Mouse (Mus musculus) layer of hippocampus, adult 18-20 months (tissue): ENCODE measurements around the gene Runx1. TPM values are rescaled to one million over a fixed set of nuclear protein-coding genes. Genes with fewer than 3 reads are reported as not detected.

Source experiments
- DNase-seq, 2 experiments: peaks; one replicate each; pipeline ENCODE4 v3.0.0; 2022; ENCODE audit warnings: low spot score in 2 of 2
- total RNA-seq, 2 experiments: library from RNA; stranded (reverse); gene quantifications; 2 replicates each; pipeline ENCODE4 v1.2.3; 2021

The Runx1 gene
- total RNA-seq, 2 experiments from 2014 or later: 1.3 to 2.1 TPM

DNA sequence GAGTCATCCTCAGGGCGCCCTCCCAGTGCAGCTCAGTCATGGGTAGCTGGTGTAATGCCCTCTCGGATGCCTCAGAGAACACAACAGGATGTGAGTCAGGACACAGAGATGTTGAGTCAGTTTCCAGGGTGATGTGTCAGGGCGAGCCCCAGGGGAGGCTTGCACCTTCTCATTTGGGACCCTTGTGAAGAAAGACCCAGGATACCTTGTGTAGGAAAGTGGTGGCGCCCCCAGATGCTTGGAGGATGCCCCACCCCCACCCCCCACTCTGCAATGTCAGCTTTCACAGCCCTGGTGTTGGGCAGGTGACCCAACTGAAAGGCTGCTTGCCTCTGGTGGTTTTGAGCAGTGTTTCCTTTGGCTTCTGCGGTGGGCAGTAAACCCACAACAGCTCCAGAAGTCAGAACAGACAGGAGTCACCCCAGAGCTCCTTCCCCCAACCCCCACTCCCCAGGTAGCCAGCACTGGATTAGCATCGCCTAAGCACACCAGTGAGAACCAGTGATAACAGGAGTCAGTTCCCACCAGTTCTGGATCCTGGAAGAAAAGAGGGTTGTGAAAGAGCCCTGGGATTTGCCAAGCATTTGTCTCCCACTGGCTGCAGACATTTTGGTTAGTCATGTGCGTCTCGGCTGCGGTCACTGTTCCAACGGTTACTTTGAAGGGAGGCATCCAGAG, 205.0 kb downstream of the Runx1 start:
- DNase-seq: no peak

DNA sequence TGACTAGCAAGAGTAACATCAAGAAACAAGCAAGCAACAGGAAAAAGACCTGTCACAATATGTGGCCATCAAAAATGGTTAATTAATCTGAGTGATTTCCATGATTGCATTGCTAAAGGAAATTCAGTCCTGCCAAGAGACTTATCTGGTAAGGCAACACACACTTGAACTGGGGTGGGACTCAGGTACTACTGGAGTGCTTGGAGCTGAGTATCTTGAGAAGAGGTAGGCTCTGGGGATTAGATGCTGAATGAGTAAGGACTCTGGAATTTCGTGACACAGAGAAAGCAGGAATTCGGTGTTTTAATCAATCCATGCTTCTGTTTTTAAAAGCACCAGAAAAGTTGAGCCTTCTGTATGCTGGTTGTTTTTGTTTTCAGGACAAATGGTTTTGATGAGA, 209.1 kb downstream of the Runx1 start:
- DNase-seq: no peak

DNA sequence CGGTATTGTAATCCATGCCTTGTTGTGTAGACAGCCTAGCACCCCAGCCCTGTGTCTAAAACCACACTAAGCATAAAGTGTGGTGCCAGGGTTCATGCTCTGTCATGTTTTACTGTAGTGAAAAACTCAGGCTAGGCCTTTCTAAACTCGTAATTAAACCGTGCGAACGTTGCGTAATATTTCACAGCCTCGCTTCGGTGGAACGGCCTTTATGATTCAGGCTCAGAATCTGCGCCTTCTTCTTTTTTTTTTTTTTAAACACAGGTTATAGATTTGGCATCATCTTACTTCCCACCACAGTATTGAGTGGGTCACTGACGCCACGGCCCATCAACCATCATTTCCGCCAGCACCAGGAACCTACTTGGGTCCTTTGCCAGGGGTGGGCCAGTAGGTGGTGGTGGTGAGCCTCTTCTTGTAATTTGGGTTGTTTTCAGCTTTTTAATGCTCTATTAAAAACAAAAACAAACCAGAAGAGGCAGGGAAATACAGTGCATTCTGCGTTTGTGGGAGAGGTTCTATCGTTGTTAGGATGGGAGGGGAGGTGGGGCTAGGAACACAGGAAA, 210.6 kb downstream of the Runx1 start:
- no peak for DNase-seq

DNA sequence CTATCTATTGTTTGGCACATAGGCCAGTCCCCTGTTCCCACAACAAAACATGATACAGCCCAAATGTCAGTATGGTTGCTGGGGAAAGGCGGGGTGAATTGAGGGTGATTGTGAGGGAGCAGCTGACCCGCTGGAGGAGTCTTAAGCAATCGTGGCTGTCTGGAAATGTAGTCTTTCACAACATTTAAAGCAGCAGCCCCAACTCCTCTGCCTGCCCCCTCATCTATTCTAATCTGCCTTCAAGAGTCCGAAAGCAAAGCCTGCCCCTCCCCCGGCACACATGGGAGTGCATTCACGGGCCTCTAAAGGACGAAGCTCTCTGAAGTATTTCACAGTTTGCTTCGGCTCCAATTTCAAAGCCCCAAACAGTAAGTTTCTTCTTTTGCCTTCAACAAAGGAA, 213.4 kb downstream of the Runx1 start:
- no peak for DNase-seq

DNA sequence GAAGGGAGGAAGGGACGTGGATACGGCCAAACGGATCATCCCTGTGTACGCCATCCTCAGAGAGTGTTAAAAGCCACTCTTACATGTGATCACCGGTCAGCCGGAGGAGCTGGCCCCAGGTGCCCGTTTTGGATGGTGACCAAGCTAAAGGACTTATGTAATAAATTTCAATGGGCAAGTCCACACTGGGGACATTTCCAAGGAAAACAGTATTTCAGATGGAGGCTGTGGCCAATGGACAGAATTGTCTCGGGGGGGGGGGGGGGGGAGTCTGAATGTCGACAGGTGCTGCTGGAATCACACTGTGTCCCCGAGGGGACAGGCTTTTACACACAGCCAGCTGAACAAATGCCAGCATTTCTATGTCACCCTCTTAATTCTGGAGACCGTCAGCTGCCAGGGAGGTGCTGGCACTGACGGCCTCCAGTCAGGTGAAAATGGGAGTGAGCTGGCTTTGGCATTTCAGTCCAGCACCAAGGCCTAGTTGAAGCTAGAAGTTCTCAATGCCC, 214.3 kb downstream of the Runx1 start:
- DNase-seq: no peak

DNA sequence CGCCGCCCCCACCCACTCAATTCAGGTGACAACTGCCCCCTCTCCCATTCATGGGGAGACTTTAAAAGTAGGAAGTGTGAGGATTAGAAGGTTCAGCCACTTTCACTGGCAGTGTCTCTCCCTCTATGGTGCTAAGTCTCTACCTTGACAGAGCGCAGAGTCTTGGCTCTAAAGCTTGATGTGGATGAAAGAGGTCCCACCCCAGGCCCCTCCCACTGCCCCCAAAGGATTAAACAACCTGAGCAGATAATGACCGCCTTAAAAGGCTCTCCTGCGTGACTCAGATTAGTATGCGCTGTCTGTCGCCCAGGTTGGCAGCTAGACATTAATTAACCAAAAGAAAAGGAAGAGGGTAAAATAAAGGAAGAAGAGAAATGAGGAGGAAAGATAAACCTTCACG, 215.5 kb downstream of the Runx1 start:
- no peak for DNase-seq

DNA sequence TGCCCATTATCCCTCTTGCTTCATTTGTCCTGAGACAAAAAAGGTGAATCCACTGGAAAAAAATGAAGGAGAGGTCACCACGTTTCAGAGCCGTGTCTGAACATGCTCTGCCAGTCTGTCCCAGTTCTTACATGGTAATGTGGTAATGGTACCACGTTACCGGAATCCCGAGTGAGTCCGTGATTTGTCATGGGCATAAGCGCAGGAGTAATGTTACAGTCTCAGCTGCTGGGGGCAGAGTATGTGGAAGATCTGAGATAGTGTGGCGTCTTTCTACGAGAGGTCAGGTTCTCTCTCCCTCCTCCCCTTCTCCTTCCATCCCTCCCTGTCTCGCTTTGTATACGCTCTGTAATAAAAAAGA, 216.3 kb downstream of the Runx1 start:
- no peak for DNase-seq

DNA sequence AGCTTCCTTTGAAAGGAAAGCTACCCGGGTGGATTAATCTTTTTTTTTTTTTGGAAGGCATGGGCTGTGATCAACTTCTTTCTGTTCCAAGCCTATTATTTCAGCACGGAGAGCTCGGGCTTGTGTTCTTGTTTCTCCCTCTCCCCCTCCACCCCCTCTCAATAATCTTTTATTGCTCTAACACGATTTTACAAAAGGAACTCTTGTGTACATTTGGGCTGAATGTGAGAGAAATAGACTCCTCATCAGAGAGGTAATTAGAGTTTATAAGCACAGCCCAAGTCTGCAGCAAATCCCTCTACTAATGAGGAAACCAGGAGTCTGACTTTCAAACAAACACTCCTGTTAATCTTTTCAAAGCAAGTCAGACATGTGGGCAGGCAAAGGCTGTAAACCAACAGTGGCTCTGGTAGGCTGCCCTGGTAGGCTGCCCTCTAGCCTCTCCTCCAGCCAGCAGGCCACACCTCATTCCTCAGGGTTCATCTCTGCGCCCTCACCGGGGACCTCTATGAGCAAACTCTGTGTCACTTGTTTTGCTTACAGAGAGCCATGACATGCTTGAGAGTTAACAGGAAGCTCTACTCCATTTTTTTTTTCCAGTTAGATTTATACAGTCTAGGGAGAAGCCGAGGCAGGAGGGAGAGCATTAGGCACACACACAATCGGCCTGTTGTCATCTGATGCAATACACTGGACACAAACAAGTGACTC, 216.8 kb downstream of the Runx1 start:
- peak in 1 of 2 experiments; percentile 5 for DNase-seq

DNA sequence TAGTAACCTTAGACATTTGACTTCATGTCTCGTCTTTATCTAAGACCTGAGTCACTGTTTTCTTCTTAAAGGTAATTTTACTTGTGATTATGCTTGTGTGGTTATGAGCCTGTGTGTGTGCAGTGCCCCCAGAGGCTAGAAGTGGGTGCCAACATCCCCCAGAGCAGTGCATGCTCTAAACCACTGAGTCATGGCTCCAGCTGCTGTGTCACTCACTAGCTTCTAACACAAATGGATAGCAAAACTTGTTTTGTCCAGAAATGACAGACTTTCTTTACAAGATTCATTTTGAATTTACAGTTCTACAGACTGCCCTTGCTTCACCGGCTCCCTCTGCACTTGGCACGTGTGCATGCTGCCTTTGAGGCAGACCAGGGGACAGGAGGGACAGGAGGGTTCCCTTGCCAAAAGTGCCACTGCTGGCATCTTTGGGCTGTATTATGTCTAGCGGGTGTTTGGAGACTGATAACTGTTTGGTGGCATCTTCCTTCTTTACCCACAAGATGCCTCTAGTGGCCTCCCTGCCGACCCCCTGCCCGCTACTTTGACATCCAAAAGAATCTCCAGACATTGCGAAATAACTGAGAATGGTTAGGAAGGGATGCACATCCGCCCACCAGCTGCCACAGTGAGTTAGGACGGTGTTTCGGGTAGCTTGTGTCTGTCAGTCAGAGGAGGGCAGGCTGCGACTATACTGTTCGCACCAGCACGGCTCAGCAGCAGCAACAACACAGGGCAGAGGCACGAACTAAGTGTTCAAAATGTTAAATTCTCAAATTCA, 217.6 kb downstream of the Runx1 start:
- DNase-seq: peak in 1 of 2 experiments; percentile 2

DNA sequence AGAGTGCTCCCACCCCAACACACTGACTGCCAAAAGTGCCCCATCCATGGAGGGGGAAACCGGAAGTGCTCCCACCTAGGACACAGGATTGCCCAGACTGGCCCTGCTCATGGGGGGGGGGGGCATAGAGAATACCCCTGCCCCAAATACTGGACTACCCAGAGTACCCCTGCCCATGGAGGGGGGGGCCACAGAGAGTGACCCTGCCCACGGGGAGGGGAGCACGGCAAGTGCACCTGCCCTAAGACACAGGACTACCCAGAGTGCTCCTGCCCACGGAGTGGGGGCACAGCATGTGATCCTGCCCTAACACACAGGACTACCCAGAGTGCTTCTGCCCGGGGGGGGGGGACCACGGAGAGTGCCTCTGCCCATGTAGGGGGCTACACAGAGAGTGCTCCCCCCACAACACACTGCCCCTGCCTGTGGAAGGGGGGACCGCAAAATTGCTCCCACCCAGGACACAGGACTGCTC, 219.4 kb downstream of the Runx1 start:
- no peak for DNase-seq

DNA sequence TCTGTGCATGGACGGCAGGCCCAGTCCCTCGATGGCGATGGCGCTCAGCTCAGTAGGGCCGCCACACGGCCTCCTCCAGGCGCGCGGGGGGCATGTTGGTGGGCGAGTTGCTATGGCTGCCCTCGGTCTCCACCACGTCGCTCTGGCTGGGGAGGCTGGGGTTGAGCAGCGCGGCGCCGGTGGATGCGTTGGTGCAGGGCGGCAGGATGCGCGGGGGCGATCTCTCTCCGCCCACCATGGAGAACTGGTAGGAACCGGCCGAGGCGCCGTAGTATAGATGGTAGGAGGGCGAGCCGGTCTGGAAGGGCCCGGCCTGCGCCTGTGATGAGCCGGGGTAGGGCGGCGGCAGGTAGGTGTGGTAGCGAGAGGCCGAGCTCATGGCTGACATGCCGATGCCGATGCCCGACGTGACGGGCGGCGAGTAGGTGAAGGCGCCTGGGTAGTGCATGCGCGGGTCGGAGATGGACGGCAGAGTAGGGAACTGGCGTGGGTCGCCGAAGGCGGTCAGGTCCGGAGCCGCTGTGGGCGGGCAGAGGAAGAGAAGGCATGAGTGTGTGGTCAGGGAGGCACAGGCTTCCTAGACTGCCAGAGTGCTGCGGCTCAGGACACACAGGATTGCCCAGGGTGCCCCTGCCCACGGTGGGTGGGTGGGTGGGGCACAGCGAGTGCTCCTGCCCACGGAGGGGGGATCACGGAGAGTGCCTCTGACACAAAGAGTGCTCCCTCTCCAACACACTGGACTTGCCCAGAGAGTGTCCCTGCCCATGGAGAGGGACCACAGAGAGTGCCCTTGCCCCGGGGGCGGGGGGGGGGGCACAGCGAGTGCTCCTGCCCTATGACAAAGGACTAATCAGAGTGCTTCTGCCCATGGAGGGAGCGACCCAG, 220.1 kb downstream of the Runx1 start:
- DNase-seq: peak in 1 of 2 experiments; percentile 22

DNA sequence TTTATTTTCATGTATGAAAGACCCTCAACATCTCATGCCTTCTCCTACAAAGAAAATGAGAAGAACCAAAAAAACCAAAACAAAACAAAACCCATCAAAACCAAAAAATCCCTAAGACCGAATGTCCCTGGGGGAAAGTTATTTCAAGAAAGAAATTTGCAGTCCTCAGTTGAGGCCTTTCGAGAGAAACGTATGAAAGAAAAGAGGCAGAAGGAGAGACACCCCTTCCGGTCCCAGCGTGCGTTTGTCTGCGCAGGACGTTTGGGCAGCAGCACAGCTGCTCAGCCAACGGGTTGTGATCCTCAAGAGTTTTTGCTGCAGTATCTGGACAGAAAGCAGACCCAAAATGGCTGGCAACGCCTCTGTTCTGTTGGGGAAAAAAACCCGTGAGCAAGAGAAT, 223.4 kb downstream of the Runx1 start:
- DNase-seq: no peak

DNA sequence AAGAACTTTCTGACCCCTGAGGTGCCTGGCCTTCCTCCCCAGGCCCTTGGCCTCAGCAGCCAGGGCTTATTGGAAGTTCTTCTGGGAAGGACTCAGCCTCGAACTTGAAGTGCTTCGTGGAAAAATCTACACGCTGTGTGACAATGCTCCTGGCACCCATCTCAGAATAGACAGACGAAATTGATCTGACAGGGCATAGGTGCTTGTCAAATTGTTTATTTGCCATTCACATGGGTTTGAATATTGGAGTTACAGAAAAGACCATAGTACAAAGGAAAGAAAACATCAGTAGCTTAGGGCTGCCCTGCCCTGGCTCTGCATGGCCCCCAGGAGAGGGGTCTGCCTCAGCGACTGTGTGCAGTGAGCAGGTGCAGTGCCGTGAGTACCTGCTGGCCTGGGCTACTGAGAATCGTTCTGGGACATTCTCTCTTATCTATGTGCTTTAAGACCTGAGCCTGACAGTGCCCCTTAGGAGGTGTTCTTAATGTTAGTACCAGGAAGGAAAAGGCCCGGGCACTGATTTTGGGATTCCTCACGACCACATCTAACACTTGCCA, 224.6 kb downstream of the Runx1 start:
- no peak for DNase-seq

DNA sequence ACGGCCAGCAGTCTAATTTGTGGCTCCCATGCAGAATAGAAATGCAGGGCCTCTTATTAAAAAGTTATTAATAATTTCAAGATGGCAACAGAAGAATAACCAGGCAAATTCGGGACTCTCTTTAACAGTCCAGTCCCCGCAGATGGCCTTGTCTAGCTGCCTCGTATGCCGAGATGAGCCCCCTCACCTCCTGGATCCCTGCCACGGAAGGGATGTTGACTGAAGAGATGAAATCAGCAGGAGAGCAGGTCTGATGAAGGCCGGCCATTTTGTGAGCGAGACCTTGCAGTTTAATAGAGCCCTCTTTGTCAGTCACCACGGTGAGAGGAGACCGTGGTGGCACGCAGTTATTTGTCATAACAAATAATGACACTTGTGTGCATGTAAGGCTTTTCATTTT, 226.5 kb downstream of the Runx1 start:
- DNase-seq: no peak

DNA sequence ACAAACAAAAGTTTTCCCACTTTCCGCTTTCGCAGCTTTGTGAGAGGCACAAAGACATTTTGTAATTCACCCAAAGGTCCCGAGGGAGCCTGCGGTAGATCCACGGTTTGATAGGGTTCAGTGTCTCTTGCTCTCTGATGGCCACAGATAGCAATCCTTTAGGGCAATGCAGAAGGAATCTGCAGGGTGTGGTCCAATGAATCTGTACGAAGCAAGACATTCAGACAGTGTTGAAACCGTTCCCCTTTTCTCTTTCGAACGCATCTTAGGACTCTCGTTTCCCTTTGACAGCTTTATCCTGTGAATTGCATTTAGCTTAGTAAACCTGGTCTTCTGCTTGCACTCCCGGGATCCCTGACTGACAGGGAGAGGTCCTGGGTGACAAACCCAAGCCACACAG, 228.3 kb downstream of the Runx1 start:
- no peak for DNase-seq

DNA sequence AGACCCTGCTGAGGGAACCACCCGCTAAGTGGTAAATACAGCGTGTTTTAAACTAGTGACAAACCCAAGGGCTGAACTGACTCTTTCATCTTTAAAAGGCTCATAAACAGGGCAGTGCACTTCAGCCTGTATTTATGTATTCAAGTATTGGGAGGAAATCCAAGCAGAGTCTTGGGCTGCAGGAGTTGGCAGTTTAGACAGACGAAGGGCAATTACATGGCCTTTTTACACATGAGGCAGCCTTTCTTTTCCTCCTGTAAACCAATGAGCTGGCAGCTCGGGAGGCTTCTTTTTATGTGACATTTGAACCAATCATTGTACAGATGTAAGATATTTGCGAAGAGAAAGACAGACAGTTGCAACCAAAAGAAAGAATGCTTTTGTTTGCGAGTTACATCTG, 233.7 kb downstream of the Runx1 start:
- DNase-seq: no peak

DNA sequence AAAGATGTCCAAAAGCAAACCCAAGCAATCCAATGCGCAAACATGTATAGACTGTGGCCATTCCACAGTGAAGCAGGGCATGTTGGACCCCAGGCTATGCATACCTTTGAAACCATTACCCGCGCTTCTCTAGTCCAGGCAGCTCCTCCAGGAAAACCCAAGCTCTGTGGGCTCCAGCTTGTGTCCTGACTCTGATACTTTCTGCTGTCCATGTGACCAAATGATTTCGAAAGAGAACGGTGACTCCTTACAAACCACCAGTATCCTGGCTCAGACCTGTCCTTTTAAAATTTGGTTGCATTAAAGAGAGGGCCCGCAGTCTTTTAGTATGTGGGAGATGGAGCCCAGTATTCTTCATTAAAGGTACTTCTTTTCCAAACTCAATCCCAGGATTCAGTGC, 234.2 kb downstream of the Runx1 start:
- no peak for DNase-seq

DNA sequence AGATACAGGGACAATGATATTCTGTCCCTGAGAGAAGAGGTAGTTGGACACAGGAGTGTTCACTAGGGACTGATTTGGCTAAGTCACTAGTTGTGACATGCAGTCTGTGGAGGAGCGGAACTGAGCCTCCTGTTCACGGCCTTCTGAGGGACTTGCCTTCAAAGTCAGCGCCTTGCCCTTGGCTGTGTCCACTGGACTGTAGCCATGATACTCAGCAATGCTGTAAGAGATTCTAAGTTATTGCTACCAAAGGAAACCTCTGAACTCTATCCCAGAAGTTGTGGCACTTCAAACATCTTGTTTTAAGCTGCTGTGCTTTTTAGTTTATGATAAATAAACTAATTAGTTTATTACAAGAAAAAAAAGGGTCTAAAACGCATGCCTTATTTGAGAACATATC, 238.1 kb downstream of the Runx1 start:
- no peak for DNase-seq

DNA sequence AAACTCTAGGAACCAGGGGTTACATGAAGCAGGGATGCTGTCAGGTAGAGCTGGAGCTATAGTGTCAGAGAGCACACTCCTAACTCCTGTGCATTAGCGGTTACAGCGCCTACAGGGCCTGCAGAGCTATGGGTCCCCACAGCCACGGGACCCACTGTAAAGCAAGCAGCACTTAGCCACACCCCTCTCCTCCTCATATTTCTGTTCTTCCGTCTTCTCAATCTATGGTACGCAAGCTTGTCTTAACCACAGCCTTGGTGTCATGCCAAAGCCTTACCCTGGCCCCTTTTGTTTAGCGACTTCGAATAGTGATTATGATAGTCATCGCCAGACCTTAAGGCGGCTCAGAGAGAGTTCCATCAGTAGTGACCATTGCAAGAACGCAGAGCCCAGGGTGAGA, 244.2 kb downstream of the Runx1 start:
- DNase-seq: no peak

DNA sequence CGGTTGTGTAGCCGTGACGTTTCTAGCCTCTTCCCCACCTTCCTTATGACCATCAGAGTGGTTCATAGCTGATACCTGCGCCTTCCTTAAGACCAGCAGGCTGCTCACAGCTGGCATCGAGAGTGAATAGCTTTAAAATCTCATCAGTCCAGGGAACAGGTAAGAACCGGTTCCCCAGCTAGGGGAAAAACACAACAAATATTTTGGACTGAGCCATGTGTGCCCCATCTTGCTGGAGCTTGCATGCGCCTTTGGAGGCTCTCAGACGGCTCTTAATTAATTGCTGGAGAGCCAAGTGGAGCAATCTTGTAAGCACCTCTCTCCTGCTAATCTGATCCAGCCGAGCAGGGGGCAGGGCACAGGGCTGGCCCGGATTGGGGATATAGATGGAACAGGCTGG, 245.0 kb downstream of the Runx1 start:
- no peak for DNase-seq
